Mouse (Mus musculus) ovary, postnatal 36 days (tissue): ENCODE measurements around the gene Gm42906.

Source experiments
- DNase-seq: peaks from one replicate; pipeline ENCODE4 v3.0.0; 2022; ENCODE audit warnings: low spot score, mixed read lengths

Gene Gm42906

GRCm38 (mm10) chr5:151023461-151023860, 404.5 kb downstream of the Gm42906 start:
- peak; percentile 34 for DNase-seq

GRCm38 (mm10) chr5:151022939-151023338, 405.0 kb downstream of the Gm42906 start:
- no peak for DNase-seq

GRCm38 (mm10) chr5:151022026-151022425, 405.9 kb downstream of the Gm42906 start:
- no peak for DNase-seq

GRCm38 (mm10) chr5:151020831-151021230, 407.1 kb downstream of the Gm42906 start:
- no peak for DNase-seq

- no peak for DNase-seq
These were observed 407.7 kb downstream of the Gm42906 start for GRCm38 (mm10) chr5:151020031-151020820.

- no peak for DNase-seq
These were observed 409.0 kb downstream of the Gm42906 start for GRCm38 (mm10) chr5:151018959-151019358.

GRCm38 (mm10) chr5:151018450-151018849, 409.5 kb downstream of the Gm42906 start:
- DNase-seq = no peak
